Mouse (Mus musculus): ENCODE measurements around the gene Olfr195. TPM values are rescaled to one million over a fixed set of nuclear protein-coding genes. Genes with fewer than 3 reads are reported as not detected.

The Olfr195 gene
- polyA plus RNA-seq, 1 experiment from 2014 or later = 0.24 TPM

GRCm38 (mm10) chr16:59151996-59152395 lies 5.2 kb downstream of the Olfr195 start:
- no peak overlapping the region for H3K27ac ChIP-seq
- no peaks in the 10 kb centered on the region for H3K9me3 ChIP-seq (replicated peaks; ENCODE audit: low read length)
- ATAC-seq (replicated peaks; ENCODE audit: low FRiP score, low read depth) (no peak), DNase-seq (ENCODE audit: low spot score) (no peak)
- WGBS = 85% methylated on average over 2 of the region's 2 CpGs
- TF ChIP-seq CTCF (IDR thresholded peaks at IDR 0.05; ENCODE audit: low read depth) = no peak
- no peak overlapping the region for H3K4me2 ChIP-seq (ENCODE audit: low read length)
- no peaks in the 10 kb centered on the region for H3K36me3 ChIP-seq (ENCODE audit: insufficient read depth, low read length)
- no peak overlapping the region for H3K4me3 ChIP-seq (replicated peaks; ENCODE audit: low read depth, low read length)
- H3K4me1 ChIP-seq (replicated peaks; ENCODE audit: insufficient read depth, low read length) = no peaks in the 10 kb centered on the region
- H3K27me3 ChIP-seq (ENCODE audit: insufficient read depth, low read length) = no peaks in the 10 kb centered on the region
- no peak overlapping the region for H3K9ac ChIP-seq (ENCODE audit: low read depth, low read length)

- H3K4me1 ChIP-seq (replicated peaks; ENCODE audit: insufficient read depth, low read length) = no peaks in the 10 kb centered on the region
- no peaks in the 10 kb centered on the region for H3K9me3 ChIP-seq (replicated peaks; ENCODE audit: low read length)
- H3K27me3 ChIP-seq (ENCODE audit: insufficient read depth, low read length) = no peaks in the 10 kb centered on the region
- no peak within 1 kb of the TSS for H3K9ac ChIP-seq (ENCODE audit: low read depth, low read length)
- TF ChIP-seq CTCF (IDR thresholded peaks at IDR 0.05; ENCODE audit: low read depth) = no peak
- 67% methylated on average over 3 of the region's 3 CpGs for WGBS
- H3K36me3 ChIP-seq (ENCODE audit: insufficient read depth, low read length) = no peaks in the 10 kb centered on the region
- no peak within 1 kb of the TSS for H3K27ac ChIP-seq
- ATAC-seq (replicated peaks; ENCODE audit: low FRiP score, low read depth) (no peak), DNase-seq (ENCODE audit: low spot score) (no peak)
- no peak within 1 kb of the TSS for H3K4me3 ChIP-seq (replicated peaks; ENCODE audit: low read depth, low read length)
- H3K4me2 ChIP-seq (ENCODE audit: low read length) = no peak within 1 kb of the TSS
These were observed 23.5 kb downstream of the Olfr195 start, which contains the start of gene Olfr196 for GRCm38 (mm10) chr16:59170354-59170753. Olfr196 (minus strand) TSS chr16:59170454.

Other genes with a start within 250 kb of the Olfr195 start
- not detected in 2 replicates for gene Olfr181, start 218.3 kb upstream of the Olfr195 start, polyA plus RNA-seq (2015; fragmentation: Nextera tagmentation; extraction: Ambion mirVana)
- not detected in 2 replicates for gene Olfr180, start 217.7 kb upstream of the Olfr195 start, polyA plus RNA-seq (2015; fragmentation: Nextera tagmentation; extraction: Ambion mirVana)
- not detected in 2 replicates for gene Olfr183, start 151.7 kb upstream of the Olfr195 start, polyA plus RNA-seq (2015; fragmentation: Nextera tagmentation; extraction: Ambion mirVana)
- gene Olfr186, start 116.8 kb upstream of the Olfr195 start, polyA plus RNA-seq (2015; fragmentation: Nextera tagmentation; extraction: Ambion mirVana) = not detected in 2 replicates
- not detected in 2 replicates for gene Olfr187, start 107.3 kb upstream of the Olfr195 start, polyA plus RNA-seq (2015; fragmentation: Nextera tagmentation; extraction: Ambion mirVana)
- gene Olfr190, start 69.0 kb upstream of the Olfr195 start, polyA plus RNA-seq (2015; fragmentation: Nextera tagmentation; extraction: Ambion mirVana) = not detected in 2 replicates
- not detected in 2 replicates for gene Olfr191, start 57.2 kb upstream of the Olfr195 start, polyA plus RNA-seq (2015; fragmentation: Nextera tagmentation; extraction: Ambion mirVana)
- not detected in 2 replicates for gene Olfr193, start 35.2 kb upstream of the Olfr195 start, polyA plus RNA-seq (2015; fragmentation: Nextera tagmentation; extraction: Ambion mirVana)
- gene Olfr194, start 26.0 kb upstream of the Olfr195 start, polyA plus RNA-seq (2015; fragmentation: Nextera tagmentation; extraction: Ambion mirVana) = not detected in 2 replicates
- gene Olfr196, start 23.4 kb downstream of the Olfr195 start, polyA plus RNA-seq (2015; fragmentation: Nextera tagmentation; extraction: Ambion mirVana) = not detected in 2 replicates
- gene Olfr198, start 56.5 kb downstream of the Olfr195 start, polyA plus RNA-seq (2015; fragmentation: Nextera tagmentation; extraction: Ambion mirVana) = not detected in 2 replicates
- gene Olfr199, start 72.7 kb downstream of the Olfr195 start, polyA plus RNA-seq (2015; fragmentation: Nextera tagmentation; extraction: Ambion mirVana) = not detected in 2 replicates
- gene Olfr201, start 125.6 kb downstream of the Olfr195 start, polyA plus RNA-seq (2015; fragmentation: Nextera tagmentation; extraction: Ambion mirVana) = not detected in 2 replicates
- not detected in 2 replicates for gene Olfr202, start 139.7 kb downstream of the Olfr195 start, polyA plus RNA-seq (2015; fragmentation: Nextera tagmentation; extraction: Ambion mirVana)
- not detected in 2 replicates for gene Olfr203, start 151.8 kb downstream of the Olfr195 start, polyA plus RNA-seq (2015; fragmentation: Nextera tagmentation; extraction: Ambion mirVana)
- gene Olfr204, start 171.2 kb downstream of the Olfr195 start, polyA plus RNA-seq (2015; fragmentation: Nextera tagmentation; extraction: Ambion mirVana) = not detected in 2 replicates
- gene Olfr205, start 184.1 kb downstream of the Olfr195 start, polyA plus RNA-seq (2015; fragmentation: Nextera tagmentation; extraction: Ambion mirVana) = not detected in 2 replicates
- gene Olfr206, start 202.2 kb downstream of the Olfr195 start, polyA plus RNA-seq (2015; fragmentation: Nextera tagmentation; extraction: Ambion mirVana) = not detected in 2 replicates
- not detected in 2 replicates for gene Olfr209, start 216.9 kb downstream of the Olfr195 start, polyA plus RNA-seq (2015; fragmentation: Nextera tagmentation; extraction: Ambion mirVana)